Comparison of ENCODE assay signal across 11 mouse cellular contexts in genomic region chr5:121450476-121450875, GRCm38 (mm10). TPM values are rescaled to one million over a fixed set of nuclear protein-coding genes. Genes with fewer than 3 reads are reported as not detected.
A peak's percentile ranks its signal among the peaks of the same experiment; 100 is the strongest.
DNase-seq lines count a peak whose midpoint lies in the region; ATAC-seq and TF ChIP-seq lines count a peak whose summit lies in the region.
"Had no signal": no experiment of that assay in that cellular context is flagged by ENCODE, and none has a peak within 500 bp of the region (broad histone marks: within the 10 kb centered on the region; RNA-seq: fewer than 3 reads in every experiment).

No protein-coding gene starts in this region.

- no peak for DNase-seq in heart, adult 18-20 months
- DNase-seq in liver, embryonic 13.5 days, result no peak
- no peak for DNase-seq in embryo, embryonic 10.5 days (ENCODE audit: low spot score)
- no peak for DNase-seq in cerebellum, adult 2 months
- DNase-seq in right cerebral cortex, postnatal 14 days, result no peak

- H3K27me3 ChIP-seq in heart, embryonic 12.5 days (replicated peaks), result no peaks in the 10 kb centered on the region
- H3K27me3 ChIP-seq in E14TG2a.4 (ENCODE audit: insufficient read depth, low read length), result no peaks in the 10 kb centered on the region
- H3K27me3 ChIP-seq in hindbrain, embryonic 13.5 days, result no peaks in the 10 kb centered on the region
- no peaks in the 10 kb centered on the region for H3K27me3 ChIP-seq in liver, embryonic 13.5 days
- no peaks in the 10 kb centered on the region for H3K27me3 ChIP-seq in cerebellum, adult 2 months (ENCODE audit: control insufficient read depth, insufficient read depth, low read length)
- H3K27me3 ChIP-seq: embryonic facial prominence, embryonic 15.5 days had no signal

- H3K36me3 ChIP-seq in heart, embryonic 12.5 days, result peaks cover 47% of the 10 kb centered on the region
- H3K36me3 ChIP-seq in E14TG2a.4 (ENCODE audit: insufficient read depth, low read length), result peaks cover 61% of the 10 kb centered on the region
- peaks cover 47% of the 10 kb centered on the region for H3K36me3 ChIP-seq in hindbrain, embryonic 13.5 days
- H3K36me3 ChIP-seq in liver, embryonic 13.5 days, result peaks cover 43% of the 10 kb centered on the region

- 85% methylated on average over 9 of the region's 9 CpGs for WGBS in heart, embryonic 12.5 days
- WGBS in hindbrain, embryonic 13.5 days, result 82% methylated on average over 9 of the region's 9 CpGs
- WGBS in liver, embryonic 13.5 days (ENCODE audit: insufficient replicate concordance), result 78% methylated on average over 9 of the region's 9 CpGs
- WGBS in cerebellum, adult 2 months, result 63% methylated on average over 9 of the region's 9 CpGs

- no peak for TF ChIP-seq POLR2A in cerebellum, adult 2 months (IDR thresholded peaks at IDR 0.05; ENCODE audit: borderline replicate concordance, insufficient read depth, low read length)

- ATAC-seq in heart, embryonic 12.5 days (ENCODE audit: insufficient number of reproducible peaks, low FRiP score), result no peak
- no peak for ATAC-seq in hindbrain, embryonic 13.5 days (ENCODE audit: low FRiP score)
- no peak for ATAC-seq in liver, embryonic 13.5 days (ENCODE audit: low read depth)

- peaks cover 29% of the 10 kb centered on the region for H3K4me1 ChIP-seq in heart, embryonic 12.5 days (replicated peaks)
- H3K4me1 ChIP-seq in E14TG2a.4 (replicated peaks; ENCODE audit: low read depth, low read length), result peaks cover 63% of the 10 kb centered on the region
- peaks cover 30% of the 10 kb centered on the region for H3K4me1 ChIP-seq in hindbrain, embryonic 13.5 days (replicated peaks)
- peaks cover 50% of the 10 kb centered on the region for H3K4me1 ChIP-seq in liver, embryonic 13.5 days (replicated peaks)
- H3K4me1 ChIP-seq in cerebellum, adult 2 months (ENCODE audit: control insufficient read depth, insufficient read depth, low read length), result peaks cover 4% of the 10 kb centered on the region; the same call in 1 of the 2 replicates

- H3K9ac ChIP-seq in heart, embryonic 12.5 days, result no peak overlapping the region
- no peak overlapping the region; the same call in 1 of the 2 replicates for H3K9ac ChIP-seq in hindbrain, embryonic 13.5 days
- H3K9ac ChIP-seq in liver, embryonic 13.5 days, result peak overlapping the region; percentile 95

- no peak overlapping the region for H3K4me3 ChIP-seq in heart, embryonic 12.5 days
- peak overlapping the region; percentile 99; the same call in 1 of the 2 replicates for H3K4me3 ChIP-seq in E14TG2a.4 (replicated peaks; ENCODE audit: low read length)
- H3K4me3 ChIP-seq in hindbrain, embryonic 13.5 days, result peak overlapping the region; percentile 87; the same call in 1 of the 2 replicates
- peak overlapping the region; percentile 93 for H3K4me3 ChIP-seq in liver, embryonic 13.5 days (replicated peaks)
- H3K4me3 ChIP-seq in cerebellum, adult 2 months (replicated peaks; ENCODE audit: insufficient read depth, low read depth, low read length), result no peak overlapping the region

- TF ChIP-seq CTCF in E14TG2a.4 (conservative IDR thresholded peaks at IDR 0.05; ENCODE audit: low read length), result no peak
- TF ChIP-seq CTCF in cerebellum, adult 2 months (IDR thresholded peaks at IDR 0.05; ENCODE audit: borderline replicate concordance, insufficient read depth, low read depth, low read length), result no peak

- H3K4me2 ChIP-seq in heart, embryonic 12.5 days, result peak overlapping the region; percentile 35; the same call in 1 of the 2 replicates
- peak overlapping the region; percentile 78 for H3K4me2 ChIP-seq in hindbrain, embryonic 13.5 days
- H3K4me2 ChIP-seq in liver, embryonic 13.5 days, result peak overlapping the region; percentile 97

- no peak overlapping the region for H3K27ac ChIP-seq in heart, embryonic 12.5 days (ENCODE audit: poor library complexity, severe bottlenecking)
- H3K27ac ChIP-seq in hindbrain, embryonic 13.5 days, result no peak overlapping the region
- H3K27ac ChIP-seq in liver, embryonic 13.5 days, result peak overlapping the region; percentile 96
- no peak overlapping the region for H3K27ac ChIP-seq in cerebellum, adult 2 months (ENCODE audit: insufficient read depth, low read length)

- H3K9me3 ChIP-seq in heart, embryonic 12.5 days (replicated peaks), result no peaks in the 10 kb centered on the region
- H3K9me3 ChIP-seq in E14TG2a.4 (ENCODE audit: low read length), result no peaks in the 10 kb centered on the region
- H3K9me3 ChIP-seq in hindbrain, embryonic 13.5 days, result no peaks in the 10 kb centered on the region
- H3K9me3 ChIP-seq in liver, embryonic 13.5 days (replicated peaks), result no peaks in the 10 kb centered on the region
- H3K9me3 ChIP-seq: embryonic facial prominence, embryonic 15.5 days had no signal

RNA-seq across cellular contexts. Expression of gene Tmem116, which starts 1.2 kb away (rescaled TPM):
- 4.5 and 4.7 TPM in 2 replicates for polyA plus RNA-seq in heart, embryonic 12.5 days (2016; fragmentation: Nextera tagmentation; extraction: Ambion mirVana)
- total RNA-seq in heart, adult 18-20 months (2021), result 10 to 100 TPM; 12.0 to 14.9 TPM
- 1.9 and 2.2 TPM in 2 replicates for polyA plus RNA-seq in hindbrain, embryonic 13.5 days (2015; fragmentation: Nextera tagmentation; extraction: Ambion mirVana)
- 0.83 and 1.3 TPM in 2 replicates for polyA plus RNA-seq in liver, embryonic 13.5 days (2015; fragmentation: Nextera tagmentation; extraction: Ambion mirVana)
- 2.8 and 3.7 TPM in 2 replicates for polyA plus RNA-seq in cerebellum, adult 2 months (2012; rRNA removed)

RNA-seq across cellular contexts. Expression of gene Erp29, which starts 1.8 kb away (rescaled TPM):
- 152 TPM in 2 replicates for polyA plus RNA-seq in heart, embryonic 12.5 days (2016; fragmentation: Nextera tagmentation; extraction: Ambion mirVana)
- 10 to 100 TPM; 68.2 to 68.6 TPM for total RNA-seq in heart, adult 18-20 months (2021)
- 165 and 166 TPM in 2 replicates for polyA plus RNA-seq in hindbrain, embryonic 13.5 days (2015; fragmentation: Nextera tagmentation; extraction: Ambion mirVana)
- 99.8 and 102 TPM in 2 replicates for polyA plus RNA-seq in liver, embryonic 13.5 days (2015; fragmentation: Nextera tagmentation; extraction: Ambion mirVana)
- 145 TPM in 2 replicates for polyA plus RNA-seq in cerebellum, adult 2 months (2012; rRNA removed)

RNA-seq across cellular contexts. Expression of gene Naa25, which starts 52.7 kb away (rescaled TPM):
- polyA plus RNA-seq in heart, embryonic 12.5 days (2016; fragmentation: Nextera tagmentation; extraction: Ambion mirVana), result 37.5 and 39.1 TPM in 2 replicates
- 10 to 100 TPM; 22.4 to 23.1 TPM for total RNA-seq in heart, adult 18-20 months (2021)
- 47.7 and 51.8 TPM in 2 replicates for polyA plus RNA-seq in hindbrain, embryonic 13.5 days (2015; fragmentation: Nextera tagmentation; extraction: Ambion mirVana)
- polyA plus RNA-seq in liver, embryonic 13.5 days (2015; fragmentation: Nextera tagmentation; extraction: Ambion mirVana), result 32.8 and 37.7 TPM in 2 replicates
- polyA plus RNA-seq in cerebellum, adult 2 months (2012; rRNA removed), result 19.6 and 21.2 TPM in 2 replicates

RNA-seq across cellular contexts. Expression of gene Adam1b, which starts 52.8 kb away (rescaled TPM):
- 0.08 and 0.32 TPM in 2 replicates for polyA plus RNA-seq in heart, embryonic 12.5 days (2016; fragmentation: Nextera tagmentation; extraction: Ambion mirVana)
- total RNA-seq in heart, adult 18-20 months (2021), result not detected
- 0.13 TPM in 1 of 2 replicates, not detected in the other for polyA plus RNA-seq in hindbrain, embryonic 13.5 days (2015; fragmentation: Nextera tagmentation; extraction: Ambion mirVana)
- polyA plus RNA-seq in liver, embryonic 13.5 days (2015; fragmentation: Nextera tagmentation; extraction: Ambion mirVana), result not detected in 2 replicates
- polyA plus RNA-seq in cerebellum, adult 2 months (2012; rRNA removed), result not detected in 2 replicates
- total RNA-seq: adrenal gland, adult 18-20 months; heart, postnatal 14 days had no signal
- polyA plus RNA-seq: embryonic facial prominence, embryonic 15.5 days had no signal

Comparison
In these comparisons a context has a peak if more than half of its experiments do, and no peak if none do; other contexts are left out.
1. H3K4me2 ChIP-seq: peak in every context shown above with its lines; median percentile 97 in liver, embryonic 13.5 days; 78 in hindbrain, embryonic 13.5 days; 35 in heart, embryonic 12.5 days.
2. H3K4me3 ChIP-seq: peak in E14TG2a.4 (single experiment), hindbrain, embryonic 13.5 days (single experiment) and liver, embryonic 13.5 days (single experiment); none in heart, embryonic 12.5 days (single experiment) and cerebellum, adult 2 months (single experiment).